Mouse (Mus musculus) thymus, adult 18-20 months (tissue): Measurements from ENCODE around the gene Zfyve28.
A peak's percentile ranks its signal among the peaks of the same experiment; 100 is the strongest.

ENCODE experiments used
- DNase-seq, 2 experiments: peaks; one replicate each; pipeline ENCODE4 v3.0.0; 2022; ENCODE audit warnings: mixed read lengths in 2 of 2

Gene Zfyve28

DNA sequence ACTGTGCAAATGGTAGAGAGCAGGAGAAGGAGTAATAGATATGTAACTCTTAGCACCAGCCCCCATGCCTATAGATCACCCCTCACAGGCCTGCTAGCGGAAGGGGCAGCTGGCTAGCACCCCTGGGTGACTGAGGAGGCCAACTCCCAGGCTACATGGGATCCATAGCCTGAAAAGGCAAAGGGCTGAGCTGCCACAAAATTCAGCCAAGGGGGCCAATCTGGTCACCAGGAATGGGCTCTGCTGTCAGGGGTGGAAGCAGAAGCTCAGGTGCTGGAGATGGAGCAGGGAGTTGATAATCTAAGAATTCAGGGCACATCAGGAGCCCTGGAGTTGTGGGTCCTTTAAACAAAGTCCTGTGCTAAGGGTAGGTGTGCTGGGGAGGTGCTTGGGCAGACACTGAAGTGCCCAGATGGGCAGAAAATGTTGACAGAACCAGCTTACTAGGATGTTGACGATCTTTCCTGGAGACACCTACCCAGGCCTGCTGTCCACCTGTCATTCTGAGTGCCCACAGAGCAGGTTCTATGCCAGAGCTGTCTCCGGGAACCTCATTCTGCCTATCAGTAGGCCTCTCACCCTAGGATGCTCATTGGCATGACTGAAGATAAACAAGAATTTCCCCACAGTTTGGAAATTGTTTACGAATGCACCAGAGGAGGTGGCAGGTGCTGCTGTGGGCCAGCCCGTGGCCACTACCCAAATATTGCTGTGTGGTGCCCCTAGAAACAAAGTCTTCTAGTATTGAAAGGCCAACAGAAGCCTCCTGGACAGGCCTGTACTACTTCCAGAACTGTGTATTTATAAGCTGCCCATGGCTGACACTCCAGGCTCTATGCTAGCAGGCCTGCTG, 113.5 kb downstream of the Zfyve28 start:
- DNase-seq = no peak

GRCm38 (mm10) chr5:34174021-34174420, 114.2 kb downstream of the Zfyve28 start:
- DNase-seq = no peak

- DNase-seq = no peak
Observed at GRCm38 (mm10) chr5:34170726-34171125, 117.5 kb downstream of the Zfyve28 start.

GRCm38 (mm10) chr5:34169954-34170353, 118.3 kb downstream of the Zfyve28 start:
- no peak for DNase-seq

DNA sequence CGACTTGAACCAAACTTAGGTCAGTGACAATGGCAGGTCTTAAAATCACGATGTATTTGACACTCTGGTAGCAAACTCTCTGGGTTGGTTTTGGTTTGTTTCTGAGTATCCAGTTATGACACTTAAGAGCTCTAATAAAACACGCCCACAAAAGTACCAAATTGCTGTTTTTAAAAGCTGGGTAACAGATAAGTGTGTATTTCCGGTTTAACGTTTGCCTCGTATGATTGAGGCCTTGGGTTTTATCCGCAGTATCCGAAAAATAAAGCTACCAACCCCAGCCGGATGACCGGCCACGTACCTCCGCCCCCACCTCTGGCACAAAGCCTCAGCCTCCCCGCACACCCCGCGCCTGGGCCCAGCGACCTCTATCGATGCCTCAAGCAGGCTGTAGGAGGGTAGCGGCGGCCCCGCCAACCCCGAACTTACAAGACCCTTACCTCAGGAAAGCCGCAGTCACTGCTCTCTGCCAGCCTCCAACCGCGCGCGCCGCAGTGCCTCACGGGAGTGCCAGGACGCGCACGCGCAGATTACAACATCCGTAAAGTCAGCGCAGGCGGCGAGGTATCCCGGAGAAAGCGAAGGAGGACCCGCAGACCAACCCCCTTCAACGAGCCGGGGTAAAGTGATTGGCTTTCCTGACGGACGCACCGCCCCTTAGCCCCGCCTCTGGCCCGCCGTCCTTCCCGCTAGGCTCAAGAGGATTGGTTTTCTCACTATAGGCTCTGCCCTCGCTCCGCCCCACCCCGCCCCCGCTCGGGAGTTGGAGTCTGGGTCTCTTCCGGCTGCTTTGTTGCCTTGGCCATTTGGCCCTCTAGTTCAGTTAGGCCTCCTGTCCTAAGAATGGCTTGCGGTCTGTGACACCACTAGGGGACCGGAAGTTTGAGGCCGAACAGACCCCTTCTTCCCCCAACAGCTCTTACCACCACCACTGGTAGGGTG, 119.0 kb downstream of the Zfyve28 start, which contains the start of the genes Poln and Haus3:
Gene Poln, minus strand, starts transcription at position 499 of the 942 bp plus-strand sequence.
Gene Haus3, minus strand, starts transcription at position 578 of the 942 bp plus-strand sequence.
- peak; percentile 98 to 99 for DNase-seq

DNA sequence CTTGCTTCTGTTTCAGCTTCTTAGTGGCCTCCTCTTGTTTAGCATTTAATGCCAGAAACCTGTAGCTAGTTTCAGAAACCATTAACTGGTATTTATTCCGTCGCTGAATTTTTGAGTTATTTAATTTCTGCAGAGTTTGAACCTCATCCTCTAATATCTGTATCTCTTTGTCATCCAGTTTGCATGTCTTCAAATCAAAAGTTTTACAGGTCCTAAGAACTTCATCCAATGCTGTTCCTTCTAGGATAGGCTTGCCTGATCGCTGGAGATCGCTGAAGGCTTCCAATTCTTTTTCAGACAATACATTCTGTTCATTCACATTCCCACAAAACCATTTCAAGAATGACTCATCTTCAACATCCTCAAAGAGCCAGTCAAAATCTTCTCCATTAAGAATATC, 120.4 kb downstream of the Zfyve28 start:
- no peak for DNase-seq

GRCm38 (mm10) chr5:34165793-34166192, 122.5 kb downstream of the Zfyve28 start:
- no peak for DNase-seq

DNA sequence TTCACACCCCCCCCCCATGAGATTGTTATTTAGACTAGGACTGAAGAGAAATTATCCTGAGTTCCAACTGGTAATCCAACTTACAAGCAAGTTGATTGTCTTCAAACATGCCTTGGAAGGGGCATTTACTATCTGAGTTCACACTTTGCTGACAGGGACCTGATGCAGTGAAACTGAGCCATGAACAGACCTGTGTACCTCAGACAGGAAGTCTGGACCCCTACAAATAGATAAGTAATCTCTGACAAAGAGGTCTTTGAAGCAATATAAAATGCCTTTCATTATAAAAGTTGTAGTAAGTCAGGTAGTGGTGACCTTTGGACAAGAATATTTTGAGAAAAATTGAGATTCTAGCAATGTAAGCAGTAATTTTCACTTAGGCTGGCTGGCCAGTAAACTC, 139.8 kb downstream of the Zfyve28 start:
- DNase-seq = no peak

GRCm38 (mm10) chr5:34147554-34147953, 140.7 kb downstream of the Zfyve28 start:
- DNase-seq = no peak
